Mouse (Mus musculus) stomach, embryonic 15.5 days (tissue): ENCODE data around the gene Bglap2. TPM values are rescaled to one million over a fixed set of nuclear protein-coding genes. Genes with fewer than 3 reads are reported as not detected.
"Not testable (repeated sequence)": the region's sequence is repeated elsewhere in the genome, so short reads cannot be mapped to it uniquely, and the experiment has no call there.

Experiments
- ATAC-seq: fragments of 200-750 bp; cut with Nextera tagmentation; 2 replicates; pipeline ENCODE4 v1.8.0; 2017; ENCODE audit warnings: low read depth, moderate number of reproducible peaks, moderate TSS enrichment; ENCODE audit not compliant: insufficient read depth, low FRiP score
- H3K27ac ChIP-seq: fragments of 300-500 bp; sonication (generic); 2 replicates; pipeline ENCODE4 v1.5.1; 2015; ENCODE audit warnings: mild to moderate bottlenecking, inconsistent platforms
- H3K27me3 ChIP-seq: fragments of 300-500 bp; sonication (generic); replicated peaks from 2 replicates; pipeline ENCODE4 v1.6.1; 2015; ENCODE audit warnings: inconsistent platforms
- H3K36me3 ChIP-seq: fragments of 300-500 bp; sonication (generic); 2 replicates; pipeline ENCODE4 v1.6.1; 2015; ENCODE audit warnings: inconsistent platforms
- H3K4me1 ChIP-seq: fragments of 300-500 bp; sonication (generic); 2 replicates; pipeline ENCODE4 v1.6.1; 2015; ENCODE audit warnings: inconsistent platforms
- H3K4me2 ChIP-seq: fragments of 300-500 bp; sonication (generic); 2 replicates; pipeline ENCODE4 v1.6.1; 2015; ENCODE audit warnings: mild to moderate bottlenecking, inconsistent platforms
- H3K4me3 ChIP-seq: fragments of 300-500 bp; sonication (generic); replicated peaks from 2 replicates; pipeline ENCODE4 v1.5.1; 2015; ENCODE audit warnings: inconsistent platforms
- H3K9ac ChIP-seq: fragments of 300-500 bp; sonication (generic); 2 replicates; pipeline ENCODE4 v1.6.1; 2015; ENCODE audit warnings: inconsistent platforms
- H3K9me3 ChIP-seq: fragments of 300-500 bp; sonication (generic); 2 replicates; pipeline ENCODE4 v1.6.1; 2016; ENCODE audit warnings: inconsistent platforms
- WGBS: fragments of 180-500 bp; shearing (Covaris S2); methylation state at CpG from one replicate; pipeline ENCODE4 v1.1.7; 2015; 5-methylcytosine and 5-hydroxymethylcytosine counted together
- polyA plus RNA-seq: library from polyadenylated mRNA; unstranded; fragments of >200 nt; fragmentation: Nextera tagmentation; extraction: Ambion mirVana; gene quantifications from 2 replicates; pipeline ENCODE4 v1.2.1, GENCODE M21; 2015

The Bglap2 gene
- polyA plus RNA-seq, result 0.35 and 1.6 TPM in 2 replicates

DNA sequence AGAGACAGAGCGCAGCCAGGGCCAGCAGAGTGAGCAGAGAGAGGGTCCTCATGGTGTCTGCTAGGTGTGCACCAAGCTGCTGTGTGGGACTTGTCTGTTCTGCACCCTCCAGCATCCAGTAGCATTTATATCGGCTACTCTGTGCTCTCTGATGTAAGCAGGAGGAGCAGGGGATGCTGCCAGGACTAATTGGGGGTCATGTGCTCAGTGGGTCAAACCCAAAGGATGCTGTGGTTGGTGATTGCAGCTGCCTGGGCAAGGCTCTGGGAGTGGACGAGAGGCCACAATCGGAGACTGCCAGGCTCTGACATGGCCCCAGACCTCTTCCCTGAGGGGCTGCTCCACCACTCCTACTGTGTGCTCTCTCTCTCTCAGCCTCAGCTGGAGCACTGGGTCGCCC, at the start of gene Bglap2:
TSS of gene Bglap2 (minus strand) at position 101 of the 400 bp plus-strand sequence.
- H3K4me1 ChIP-seq, ATAC-seq, H3K36me3 ChIP-seq, H3K4me3 ChIP-seq, H3K9ac ChIP-seq, H3K27ac ChIP-seq, H3K4me2 ChIP-seq, H3K9me3 ChIP-seq, H3K27me3 ChIP-seq: not testable (repeated sequence)
- 78% methylated on average over 5 of the region's 5 CpGs for WGBS

DNA sequence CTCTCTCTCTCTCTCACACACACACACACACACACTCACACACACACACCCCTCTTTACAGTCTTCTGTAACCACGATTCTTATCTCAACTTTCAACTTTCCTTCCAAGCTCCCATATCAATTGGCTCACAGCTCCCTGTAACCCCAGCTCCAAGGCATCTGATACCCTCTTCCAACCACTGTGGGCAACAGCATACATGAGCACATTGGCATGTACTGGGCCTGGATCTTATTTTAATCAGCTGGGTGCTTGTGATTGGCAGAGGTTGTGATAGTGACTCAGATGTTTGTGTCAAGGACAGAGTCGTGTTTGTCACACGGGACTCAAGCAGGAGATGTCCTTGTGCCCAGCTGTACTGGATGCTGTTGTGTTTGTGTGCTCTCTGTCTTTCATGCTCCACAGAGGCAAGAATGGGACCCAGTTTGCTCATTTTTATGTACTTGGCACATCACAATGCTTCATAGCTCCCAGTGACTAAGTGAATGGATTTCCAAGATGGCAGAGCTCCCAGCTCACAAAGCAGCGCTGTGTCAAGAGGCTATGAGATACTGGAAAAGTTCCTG, 48.9 kb upstream of the Bglap2 start:
- ATAC-seq, result no peak

DNA sequence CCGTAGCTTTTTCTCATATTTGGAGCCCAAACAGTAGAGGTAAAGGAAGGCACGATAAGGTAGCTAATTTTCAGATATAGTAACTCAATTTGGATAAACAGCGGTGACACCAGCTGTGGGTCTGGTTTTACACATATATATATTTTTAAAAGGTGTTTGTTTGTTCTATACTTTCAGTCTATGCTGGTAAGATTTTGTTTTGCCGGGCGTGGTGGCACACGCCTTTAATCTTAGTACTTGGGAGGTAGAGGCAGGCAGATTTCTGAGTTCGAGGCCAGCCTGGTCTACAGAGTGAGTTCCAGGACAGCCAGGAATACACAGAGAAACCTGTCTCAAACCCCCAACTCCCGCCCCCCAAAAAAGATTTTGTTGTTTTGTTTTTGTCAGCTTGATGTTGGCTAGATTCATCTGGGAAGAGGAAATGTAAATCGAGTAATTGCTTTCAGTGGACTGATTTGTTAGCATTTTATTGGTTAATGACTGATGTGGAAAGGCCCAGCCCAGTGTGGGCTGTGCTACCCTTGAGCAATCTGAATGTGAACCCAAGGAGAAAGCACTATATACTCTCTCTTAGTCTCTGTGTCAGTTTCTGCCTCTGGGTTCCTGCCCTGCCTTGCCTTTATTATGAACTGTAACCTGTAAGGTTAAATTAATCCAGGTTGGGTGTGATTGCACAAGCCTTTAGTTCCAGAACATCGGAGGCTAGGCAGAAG, 47.4 kb upstream of the Bglap2 start:
- WGBS, result 82% methylated on average over 10 of the region's 10 CpGs
- Histone ChIP-seq H3K9ac (no peak overlapping the region), H3K27ac (no peak overlapping the region), H3K4me1 (peaks cover 28% of the 10 kb centered on the region), H3K4me3 (no peak overlapping the region), H3K4me2 (peak overlapping the region; percentile 41), H3K27me3 (no peaks in the 10 kb centered on the region), H3K9me3 (no peaks in the 10 kb centered on the region), H3K36me3 (no peaks in the 10 kb centered on the region; the same call in 1 of the 2 replicates)
- no peak for ATAC-seq

More for the DNA sequence above, 48.9 kb upstream of the Bglap2 start:
- Histone ChIP-seq H3K4me3 (no peak overlapping the region), H3K4me1 (peaks cover 20% of the 10 kb centered on the region), H3K9me3 (no peaks in the 10 kb centered on the region), H3K27ac (no peak overlapping the region), H3K9ac (no peak overlapping the region), H3K36me3 (no peaks in the 10 kb centered on the region), H3K4me2 (no peak overlapping the region), H3K27me3 (no peaks in the 10 kb centered on the region)
- 75% methylated on average over 4 of the region's 4 CpGs for WGBS

DNA sequence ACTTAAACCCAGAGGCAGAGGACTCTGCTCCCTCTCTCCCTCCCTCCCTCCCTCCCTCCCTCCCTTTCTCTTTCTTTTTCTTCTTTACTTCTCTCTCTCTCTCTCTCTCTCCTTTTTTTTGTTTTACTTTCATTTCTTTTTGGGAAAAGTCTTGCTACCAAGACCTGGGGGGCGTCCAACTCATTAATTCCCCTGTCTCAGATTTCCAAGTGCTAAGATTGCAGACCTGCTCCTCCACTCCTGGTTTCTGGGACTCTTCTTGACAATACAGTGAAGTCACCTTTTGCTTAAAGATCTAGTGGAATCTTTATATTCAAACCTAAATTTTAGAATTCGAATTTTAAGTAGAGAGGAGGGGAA, 46.8 kb upstream of the Bglap2 start:
- Histone ChIP-seq H3K27ac (peak overlapping the region; percentile 26; the same call in 1 of the 2 replicates), H3K4me2 (peak overlapping the region; percentile 41), H3K9ac (no peak overlapping the region), H3K36me3 (peaks cover 5% of the 10 kb centered on the region; the same call in 1 of the 2 replicates), H3K4me3 (peak overlapping the region; percentile 70), H3K9me3 (no peaks in the 10 kb centered on the region), H3K4me1 (peaks cover 28% of the 10 kb centered on the region), H3K27me3 (no peaks in the 10 kb centered on the region)
- no peak for ATAC-seq
- WGBS, result 13% methylated on average over 2 of the region's 2 CpGs

DNA sequence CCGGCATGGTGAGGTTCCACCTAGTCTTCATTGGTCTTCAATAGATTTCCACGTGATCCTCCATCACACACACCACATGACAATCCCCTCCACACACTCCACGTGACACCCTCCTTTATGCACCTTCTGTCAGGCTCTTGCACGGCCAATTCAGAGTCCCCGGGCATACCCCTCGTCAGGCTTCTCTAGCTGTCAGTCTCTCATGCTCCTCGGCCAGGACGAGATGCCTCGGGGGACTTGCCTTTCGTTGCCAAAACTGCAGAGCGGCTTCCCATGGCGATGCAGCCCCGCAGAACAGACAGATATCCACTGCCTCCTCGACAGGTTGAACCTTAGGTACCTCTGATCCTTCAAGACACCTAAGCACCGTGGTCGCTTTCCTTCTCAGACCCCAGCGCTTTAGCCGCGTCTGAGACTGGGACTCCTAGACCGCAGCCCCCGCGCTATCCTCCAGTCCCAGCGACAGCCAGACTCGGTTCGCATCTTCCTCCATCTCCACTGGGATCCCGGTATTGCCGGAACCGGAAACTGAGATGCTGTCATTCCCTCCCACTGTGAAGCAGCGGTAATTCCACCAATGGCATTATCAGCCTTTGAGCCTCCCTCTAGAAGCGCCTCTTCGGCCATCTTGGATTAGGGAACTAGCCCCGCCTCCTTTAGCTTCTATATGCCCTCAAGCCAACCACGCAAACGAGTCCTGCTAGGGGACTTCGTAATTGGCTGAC, 46.3 kb upstream of the Bglap2 start, which contains the start of gene Slc25a44:
TSS of gene Slc25a44 (minus strand) at position 535 of the 725 bp plus-strand sequence.
- Histone ChIP-seq H3K4me3 (peak within 1 kb of the TSS; percentile 70), H3K4me2 (peak within 1 kb of the TSS; percentile 89), H3K9ac (peak within 1 kb of the TSS; percentile 55), H3K36me3 (peaks cover 10% of the 10 kb centered on the region; the same call in 1 of the 2 replicates), H3K9me3 (no peaks in the 10 kb centered on the region), H3K27ac (peak within 1 kb of the TSS; percentile 26; the same call in 1 of the 2 replicates), H3K4me1 (peaks cover 28% of the 10 kb centered on the region), H3K27me3 (no peaks in the 10 kb centered on the region)
- WGBS, result 1% methylated on average over 35 of the region's 35 CpGs
- peak; percentile 99 for ATAC-seq

DNA sequence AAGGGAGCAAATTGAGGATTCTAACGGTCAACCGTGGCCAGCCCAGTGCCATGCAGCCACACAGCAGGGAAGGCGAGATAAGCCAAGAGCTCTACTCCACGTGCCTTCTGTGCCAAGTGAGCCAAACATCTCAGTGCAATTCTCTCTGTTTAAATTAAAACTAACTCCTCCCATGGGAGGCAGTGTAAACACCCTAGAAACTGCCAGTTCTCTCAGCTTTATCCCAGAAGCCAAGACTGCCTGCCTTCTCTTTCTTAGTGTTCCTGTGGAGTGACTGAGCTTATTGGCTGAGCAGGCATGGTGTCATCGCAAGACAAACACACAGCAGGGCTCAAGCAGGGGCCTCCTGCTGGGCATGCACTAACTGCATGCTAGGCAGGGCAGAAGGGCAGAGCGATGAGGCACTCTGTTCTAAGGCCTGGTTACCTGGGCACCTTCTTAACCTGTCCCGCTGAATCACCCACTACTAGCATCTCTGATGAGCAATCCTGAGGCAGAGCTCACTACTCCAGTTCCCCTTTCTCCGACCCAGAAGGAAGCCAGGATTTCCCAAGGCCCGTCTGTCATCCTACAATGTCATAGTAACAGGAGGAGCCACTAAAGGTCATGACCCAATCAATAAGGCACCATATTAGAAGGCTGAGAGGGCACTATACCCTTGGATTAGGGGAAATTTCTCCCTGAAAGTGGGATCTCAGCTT, 43.7 kb upstream of the Bglap2 start:
- no peak overlapping the region for H3K9ac ChIP-seq
- ATAC-seq, result peak; percentile 25
- H3K9me3 ChIP-seq, result no peaks in the 10 kb centered on the region
- H3K27me3 ChIP-seq, result no peaks in the 10 kb centered on the region
- 32% methylated on average over 9 of the region's 9 CpGs for WGBS
- H3K36me3 ChIP-seq, result peaks cover 17% of the 10 kb centered on the region; the same call in 1 of the 2 replicates
- H3K27ac ChIP-seq, result peak overlapping the region; percentile 67
- H3K4me3 ChIP-seq, result no peak overlapping the region
- H3K4me2 ChIP-seq, result peak overlapping the region; percentile 8; the same call in 1 of the 2 replicates
- H3K4me1 ChIP-seq, result peaks cover 28% of the 10 kb centered on the region

DNA sequence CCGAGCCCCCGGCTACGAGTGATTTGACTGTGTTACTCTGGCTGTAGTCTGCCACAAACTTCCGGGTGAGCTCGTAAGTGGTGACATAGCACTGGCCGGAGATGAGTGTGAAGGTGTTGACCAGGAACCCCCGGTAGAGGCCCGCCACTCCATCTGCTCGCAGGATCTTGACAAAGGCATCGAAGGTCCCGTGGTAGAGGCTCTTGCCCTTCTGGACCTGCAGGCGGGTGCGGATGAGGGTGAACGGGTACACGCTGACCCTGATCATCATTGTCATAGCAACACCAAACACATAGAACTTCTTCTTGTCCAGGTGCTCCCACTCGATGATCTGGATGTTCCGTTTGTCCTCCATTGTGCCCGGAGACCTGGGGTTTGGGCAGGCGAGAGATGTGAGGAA, 42.3 kb upstream of the Bglap2 start:
- Histone ChIP-seq H3K27me3 (no peaks in the 10 kb centered on the region), H3K4me1 (peaks cover 28% of the 10 kb centered on the region), H3K9me3 (no peaks in the 10 kb centered on the region), H3K27ac (no peak overlapping the region), H3K4me3 (no peak overlapping the region), H3K9ac (no peak overlapping the region), H3K4me2 (no peak overlapping the region), H3K36me3 (peaks cover 23% of the 10 kb centered on the region; the same call in 1 of the 2 replicates)
- 94% methylated on average over 19 of the region's 19 CpGs for WGBS
- no peak for ATAC-seq

DNA sequence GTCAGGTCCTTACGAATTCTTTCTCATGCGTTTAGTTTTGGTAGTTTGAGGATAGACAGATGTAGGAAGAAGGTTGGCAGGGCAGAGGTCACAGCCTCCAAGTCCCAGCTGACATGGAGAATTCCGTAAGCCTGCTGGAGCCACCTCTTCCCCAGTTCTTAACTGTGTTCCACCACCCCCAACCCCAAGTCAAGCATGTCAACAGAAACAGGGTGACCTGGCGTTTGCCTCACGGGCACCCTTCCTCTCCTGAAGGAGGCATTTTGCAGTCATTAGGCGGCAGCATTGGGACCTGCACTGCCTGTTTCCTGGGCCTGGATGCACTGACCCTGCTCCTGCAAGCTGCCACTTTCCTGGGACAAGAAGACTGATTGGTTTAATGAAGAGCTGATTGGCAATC, 39.5 kb upstream of the Bglap2 start:
- H3K9ac ChIP-seq, result no peak overlapping the region
- no peaks in the 10 kb centered on the region for H3K9me3 ChIP-seq
- no peak overlapping the region for H3K4me2 ChIP-seq
- no peaks in the 10 kb centered on the region for H3K27me3 ChIP-seq
- H3K4me3 ChIP-seq, result no peak overlapping the region
- H3K27ac ChIP-seq, result no peak overlapping the region
- H3K36me3 ChIP-seq, result peaks cover 26% of the 10 kb centered on the region; the same call in 1 of the 2 replicates
- H3K4me1 ChIP-seq, result peaks cover 12% of the 10 kb centered on the region; the same call in 1 of the 2 replicates
- ATAC-seq, result no peak
- WGBS, result 73% methylated on average over 6 of the region's 6 CpGs

DNA sequence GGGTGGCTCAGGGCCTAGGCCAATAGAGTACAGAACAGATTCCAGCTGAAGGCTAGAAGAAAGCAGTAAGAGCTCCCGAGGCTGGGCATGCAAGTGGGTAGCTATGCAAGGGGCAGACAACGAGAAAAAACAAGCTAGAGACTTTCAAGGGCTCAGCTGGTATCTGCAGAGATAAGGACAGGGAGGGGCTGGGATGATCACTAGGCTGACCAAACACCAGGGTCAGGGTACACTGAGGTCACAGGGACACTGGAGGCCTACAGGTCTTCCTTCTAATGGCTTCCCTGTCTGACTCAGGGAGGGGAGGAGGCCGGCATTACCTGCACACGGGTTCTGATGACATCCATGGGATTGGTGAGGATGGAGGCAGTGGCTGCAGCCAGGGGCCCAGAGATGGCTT, 37.2 kb upstream of the Bglap2 start:
- no peak for ATAC-seq
- peaks cover 32% of the 10 kb centered on the region for H3K36me3 ChIP-seq
- 71% methylated on average over 4 of the region's 4 CpGs for WGBS

DNA sequence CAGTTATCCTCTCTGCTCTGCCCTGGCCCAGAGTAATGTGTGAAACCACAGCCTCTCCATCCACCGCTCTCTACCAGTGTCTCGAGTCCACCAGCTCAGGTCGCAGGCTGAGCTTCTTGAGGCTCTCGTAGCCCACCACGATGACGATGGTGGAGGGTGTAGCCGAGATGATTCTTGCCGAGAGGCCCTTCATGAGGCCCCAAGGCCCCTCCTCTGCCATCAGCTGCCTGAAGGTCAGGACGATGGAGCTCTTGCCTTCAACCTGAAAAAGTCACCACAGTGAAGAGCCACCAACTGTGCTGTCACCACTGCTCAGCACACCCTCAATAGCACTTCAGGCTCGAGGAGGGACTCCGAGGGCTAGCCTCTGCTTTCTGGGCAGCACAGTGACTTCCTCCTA, 34.1 kb upstream of the Bglap2 start:
- Histone ChIP-seq H3K27me3 (no peaks in the 10 kb centered on the region), H3K9ac (no peak overlapping the region), H3K4me2 (no peak overlapping the region), H3K36me3 (peaks cover 16% of the 10 kb centered on the region), H3K4me1 (peaks cover 12% of the 10 kb centered on the region), H3K4me3 (no peak overlapping the region), H3K27ac (no peak overlapping the region), H3K9me3 (no peaks in the 10 kb centered on the region)
- 86% methylated on average over 11 of the region's 11 CpGs for WGBS
- no peak for ATAC-seq

More for the DNA sequence above, 37.2 kb upstream of the Bglap2 start:
- no peaks in the 10 kb centered on the region for H3K9me3 ChIP-seq
- H3K4me3 ChIP-seq, result no peak overlapping the region
- H3K4me2 ChIP-seq, result no peak overlapping the region
- no peaks in the 10 kb centered on the region for H3K27me3 ChIP-seq
- no peak overlapping the region for H3K27ac ChIP-seq
- H3K4me1 ChIP-seq, result no peaks in the 10 kb centered on the region
- no peak overlapping the region for H3K9ac ChIP-seq

DNA sequence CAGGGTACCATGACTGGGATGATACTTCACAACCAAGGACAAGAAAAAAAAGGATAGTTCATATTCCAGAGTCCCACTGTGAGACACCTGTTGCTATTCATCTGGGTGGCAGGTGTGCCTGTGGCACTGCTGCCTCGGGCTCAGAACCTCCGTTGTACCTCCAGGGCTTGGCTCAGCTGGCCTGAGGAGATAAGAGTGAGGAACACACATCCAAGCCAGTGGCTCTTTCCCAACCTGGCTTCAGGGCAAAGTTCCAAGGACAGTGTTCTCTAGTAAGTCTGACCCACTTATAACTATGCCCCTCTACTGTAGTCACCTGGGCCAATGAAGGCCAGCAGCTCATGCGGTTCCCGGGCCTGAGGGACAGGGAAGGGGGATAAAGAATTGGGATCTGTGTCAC, 33.2 kb upstream of the Bglap2 start:
- ATAC-seq, result no peak
- Histone ChIP-seq H3K27me3 (no peaks in the 10 kb centered on the region), H3K4me3 (no peak overlapping the region), H3K27ac (no peak overlapping the region), H3K9ac (no peak overlapping the region), H3K36me3 (peaks cover 16% of the 10 kb centered on the region), H3K4me2 (no peak overlapping the region), H3K4me1 (peaks cover 12% of the 10 kb centered on the region), H3K9me3 (no peaks in the 10 kb centered on the region)
- WGBS, result 84% methylated on average over 4 of the region's 4 CpGs
